Mouse (Mus musculus) kidney, adult 11 months (tissue): ENCODE measurements around the gene Tmsb4x.

Source experiments
- DNase-seq: peaks from one replicate; pipeline ENCODE4 v3.0.0; 2022

The Tmsb4x gene

DNA sequence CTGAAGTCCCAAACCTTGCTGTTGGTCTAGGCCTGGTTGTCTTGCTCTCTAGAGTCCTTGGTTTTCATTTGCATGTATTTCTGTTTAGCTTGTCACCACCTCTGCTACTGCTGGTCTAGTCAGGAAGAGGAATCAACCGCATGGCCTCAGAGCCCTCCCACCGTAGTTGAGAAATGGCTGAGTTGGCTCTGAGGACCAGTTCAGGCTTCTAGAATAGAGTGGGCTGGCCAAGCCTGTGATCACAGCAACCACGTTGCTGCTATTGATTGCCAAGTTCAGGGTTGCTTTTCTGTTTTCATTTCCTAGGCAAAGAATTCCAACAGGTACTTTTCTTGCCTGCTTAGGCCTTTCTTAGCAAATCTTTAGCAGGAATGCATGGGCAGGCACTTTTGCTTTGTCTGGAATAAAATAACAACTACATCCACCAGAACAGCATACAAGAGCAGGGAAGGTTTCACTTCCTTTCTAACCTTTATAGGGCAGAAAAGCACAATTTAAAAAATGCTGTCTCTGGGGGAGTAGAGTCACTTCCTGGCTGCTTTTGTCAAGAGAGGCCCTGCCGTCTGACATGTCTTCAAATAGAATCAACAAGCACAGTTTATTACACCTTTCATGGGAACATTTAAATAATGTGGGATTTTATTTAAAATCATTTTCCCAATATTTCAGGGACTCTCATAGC lies 29.0 kb downstream of the Tmsb4x start:
- DNase-seq: no peak

DNA sequence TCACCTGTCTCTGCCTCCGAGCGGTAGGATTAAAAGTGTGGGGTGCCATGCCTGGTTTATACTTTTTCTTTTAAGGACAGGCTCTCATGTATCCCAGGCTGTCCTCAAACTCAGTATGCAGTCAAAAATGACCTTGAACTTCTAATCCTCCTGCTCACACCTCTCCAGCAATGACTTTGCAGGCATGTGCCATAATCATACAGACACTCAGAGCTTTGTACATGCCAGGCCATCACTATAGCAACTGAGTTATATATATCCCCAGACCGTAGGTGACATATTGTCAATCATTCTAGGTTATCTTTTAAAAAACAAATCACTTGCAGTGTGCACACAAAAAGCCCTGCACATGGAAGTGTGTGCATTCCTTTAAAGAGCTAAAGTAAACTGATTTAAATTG lies 29.6 kb downstream of the Tmsb4x start:
- DNase-seq: no peak

- DNase-seq: no peak
These were observed 33.8 kb downstream of the Tmsb4x start for GRCm38 (mm10) chrX:167175319-167175718.

DNA sequence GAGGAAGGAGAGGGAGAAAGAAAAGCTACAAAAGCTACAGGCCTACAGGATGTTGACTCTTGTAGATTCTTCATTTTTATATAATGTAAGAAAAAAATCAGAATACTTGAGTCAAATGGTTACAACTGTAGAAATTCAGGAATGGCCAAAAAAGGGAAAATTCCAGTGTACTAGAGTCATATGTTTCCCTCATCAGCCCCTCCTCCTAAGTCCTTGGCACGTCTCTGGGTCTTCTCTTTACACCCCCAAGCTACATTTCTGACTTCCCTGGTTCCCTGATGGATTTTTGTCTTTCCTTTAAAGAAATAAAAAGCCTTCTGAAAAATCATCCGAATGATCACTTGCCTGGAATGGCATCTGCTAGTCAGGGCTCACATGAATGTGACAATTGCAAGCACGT lies 34.8 kb downstream of the Tmsb4x start:
- DNase-seq: no peak

DNA sequence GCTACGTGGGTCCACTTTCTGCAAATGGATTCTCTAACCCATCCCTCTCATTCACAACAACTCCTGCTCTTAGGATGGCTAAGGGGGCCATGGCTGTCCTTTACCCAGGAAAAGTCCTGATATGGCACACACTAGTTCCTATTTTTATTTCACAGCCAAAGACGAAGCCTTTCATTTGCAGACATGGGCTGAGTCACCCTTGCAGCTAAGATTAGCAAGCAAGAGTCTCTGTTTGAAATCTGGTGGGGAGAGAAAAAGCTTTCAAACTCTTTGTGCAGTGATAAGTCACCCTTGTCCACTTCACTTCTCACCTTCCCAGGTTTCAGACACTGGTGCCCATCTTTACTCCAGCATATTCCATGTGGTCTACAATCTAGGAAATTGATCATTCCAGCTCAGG lies 36.9 kb downstream of the Tmsb4x start:
- DNase-seq: no peak

DNA sequence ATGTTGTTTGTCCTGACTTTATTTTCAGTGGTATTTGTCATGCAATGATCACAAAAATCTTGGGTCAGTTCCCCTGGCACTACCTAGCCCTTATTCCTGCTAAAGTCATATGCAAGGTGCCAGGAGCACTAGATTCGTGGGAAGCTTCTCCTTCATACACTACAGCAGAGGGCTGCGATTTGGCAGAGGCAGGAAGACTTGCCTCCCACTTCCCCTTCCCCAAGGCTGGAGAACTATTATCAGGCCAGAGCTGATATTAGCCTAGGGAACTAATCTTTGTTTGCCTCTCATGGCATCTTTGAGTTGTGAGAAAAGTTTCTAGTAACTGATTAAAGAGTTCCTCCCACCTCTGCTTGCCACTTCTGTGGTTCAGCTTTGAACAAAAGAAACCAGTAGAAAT lies 37.8 kb downstream of the Tmsb4x start:
- DNase-seq: no peak

GRCm38 (mm10) chrX:167167282-167167681 lies 41.8 kb downstream of the Tmsb4x start:
- peak; percentile 6 for DNase-seq

DNA sequence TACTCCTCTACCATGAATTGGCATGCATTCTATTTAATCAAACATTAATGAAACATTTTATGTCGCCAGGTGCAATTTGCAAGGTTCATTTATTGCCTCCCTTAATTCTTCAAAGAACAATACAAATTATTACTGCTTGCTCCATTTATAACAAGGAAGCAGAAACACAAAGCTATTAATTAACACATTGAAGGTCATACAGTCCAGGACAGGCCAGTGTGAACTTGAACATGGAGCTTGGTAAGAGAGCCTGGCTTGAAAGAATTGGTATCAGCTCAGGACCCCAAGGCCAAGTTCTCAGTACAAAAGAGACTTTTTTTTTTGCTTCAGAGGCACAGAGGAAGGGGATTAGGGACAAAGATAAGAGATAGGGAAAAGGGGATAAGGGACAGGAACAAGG lies 43.1 kb downstream of the Tmsb4x start:
- DNase-seq: no peak

- peak; percentile 8 for DNase-seq
These were observed 51.4 kb downstream of the Tmsb4x start for GRCm38 (mm10) chrX:167157691-167158090.
